Mouse (Mus musculus) natural killer cell, adult 2 months (primary cell): Measurements from ENCODE around the gene Gm37240.

Source experiments
- DNase-seq, 2 experiments: peaks; one replicate each; pipeline ENCODE4 v3.0.0; 2022; ENCODE audit warnings: low spot score in 2 of 2

Gene Gm37240

DNA sequence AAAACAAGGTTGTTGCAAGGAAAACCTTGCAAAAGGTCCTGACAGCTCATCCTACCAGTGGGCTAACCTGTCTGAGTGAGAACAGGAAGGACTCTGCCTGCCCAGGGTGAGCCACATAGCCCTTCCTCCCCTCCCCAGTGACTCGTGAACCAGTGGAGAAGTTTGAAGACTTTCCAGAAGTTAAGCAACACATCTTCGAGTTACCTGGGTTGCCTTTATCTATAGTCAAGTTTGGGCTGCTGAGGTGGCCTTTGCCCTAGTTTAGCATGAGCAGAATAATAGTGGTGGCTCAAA lies 252.2 kb downstream of the Gm37240 start:
- DNase-seq = no peak

DNA sequence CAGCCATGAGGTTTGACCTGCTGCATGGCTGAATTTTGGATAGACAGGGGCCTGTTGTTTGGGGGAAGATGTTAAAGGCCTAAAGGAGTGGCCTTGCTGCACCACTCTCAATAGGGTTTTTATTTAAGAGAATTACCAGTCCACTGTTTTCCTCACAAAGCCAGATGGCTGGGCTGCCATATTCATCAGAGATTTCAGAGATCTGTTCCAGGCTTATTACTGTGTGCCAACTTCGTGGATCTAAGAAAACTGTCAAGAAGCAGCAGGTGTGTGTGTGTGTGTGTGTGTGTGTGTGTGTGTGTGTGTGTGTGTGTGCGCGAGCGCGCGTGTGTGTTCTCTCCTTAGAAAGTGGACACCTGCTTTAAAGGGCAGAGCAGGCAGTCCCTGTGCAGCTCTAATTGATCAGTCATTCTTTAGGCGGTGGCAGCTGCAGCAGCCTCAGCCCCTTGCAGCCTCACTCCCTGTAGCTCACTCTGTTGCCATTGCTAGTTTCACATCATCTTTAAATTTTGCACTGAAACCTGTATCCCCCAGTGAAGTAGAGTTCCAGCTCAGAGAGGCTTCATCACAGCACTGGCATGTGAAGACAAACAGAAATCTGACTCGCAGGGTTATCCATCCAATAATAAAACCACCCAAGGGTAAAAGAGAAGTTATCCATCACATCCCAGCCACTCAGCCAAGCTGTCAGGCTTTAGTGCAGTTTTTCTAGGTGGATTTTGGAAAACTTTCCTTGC lies 252.8 kb downstream of the Gm37240 start:
- no peak for DNase-seq

DNA sequence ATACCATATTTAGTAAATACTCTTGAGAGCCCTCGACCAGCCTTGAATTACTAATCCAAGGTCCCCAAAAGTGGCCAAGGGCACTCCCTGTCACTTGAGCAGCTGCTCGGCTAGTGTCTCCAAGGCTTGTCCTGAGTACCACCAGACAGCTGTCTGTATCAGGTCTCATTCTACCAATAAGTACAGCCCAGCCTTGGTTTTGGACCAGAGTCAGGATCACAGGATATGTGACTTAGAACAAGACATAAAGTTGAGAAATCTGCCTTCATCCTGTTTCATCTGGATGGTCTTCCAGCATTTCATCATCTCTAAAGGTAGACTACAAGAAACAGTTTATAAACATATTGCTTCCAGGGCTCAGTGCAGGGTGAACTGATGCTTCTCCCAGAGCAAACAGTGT lies 253.6 kb downstream of the Gm37240 start:
- DNase-seq = no peak

DNA sequence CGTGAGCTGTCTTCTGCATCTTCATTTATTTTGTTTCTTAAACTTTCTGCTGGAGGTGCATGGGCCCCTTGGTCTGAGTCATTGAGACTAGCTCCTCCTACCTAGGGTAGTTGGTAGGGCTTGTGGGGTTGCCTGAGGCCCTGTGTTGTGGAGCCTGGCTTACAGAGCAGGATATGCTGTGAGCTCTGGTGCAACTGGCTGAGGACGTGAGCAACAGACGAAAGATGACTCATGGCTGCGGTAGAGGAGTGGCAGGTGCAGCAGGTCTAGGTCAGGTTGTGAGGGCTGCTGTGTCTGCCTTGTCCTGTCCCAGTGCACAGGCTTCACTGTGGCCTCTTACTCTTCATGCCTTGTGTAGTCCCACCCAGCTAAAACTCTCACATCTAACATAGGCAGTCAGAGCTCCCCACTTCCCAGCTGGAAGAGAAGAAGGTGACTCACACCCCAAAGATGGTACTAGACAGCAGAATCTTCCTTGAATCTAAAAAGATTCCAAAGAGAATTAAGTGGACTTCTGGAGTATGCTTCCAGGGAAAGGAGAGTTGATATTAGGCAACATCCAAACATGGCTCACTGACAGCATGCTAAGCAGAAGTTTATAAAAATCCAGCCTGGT lies 257.3 kb downstream of the Gm37240 start:
- no peak for DNase-seq

DNA sequence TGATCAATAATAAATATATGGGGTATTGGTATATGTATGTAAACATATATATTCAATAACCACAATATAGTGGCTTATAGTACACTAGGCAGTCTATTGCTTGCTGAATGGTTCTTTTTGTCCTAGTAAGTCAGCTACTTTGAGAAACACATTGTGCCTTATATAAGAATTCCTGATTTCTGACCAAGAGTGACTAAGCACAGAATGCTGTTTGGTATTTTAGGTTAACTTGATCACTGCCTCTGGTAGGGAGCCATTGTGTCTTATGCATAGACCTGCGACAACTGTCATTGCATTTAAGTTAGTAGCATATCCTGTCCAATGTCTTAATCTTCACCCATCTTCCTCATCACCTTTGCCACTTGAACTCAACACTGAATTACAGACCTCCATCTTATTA lies 267.6 kb downstream of the Gm37240 start:
- DNase-seq = no peak

DNA sequence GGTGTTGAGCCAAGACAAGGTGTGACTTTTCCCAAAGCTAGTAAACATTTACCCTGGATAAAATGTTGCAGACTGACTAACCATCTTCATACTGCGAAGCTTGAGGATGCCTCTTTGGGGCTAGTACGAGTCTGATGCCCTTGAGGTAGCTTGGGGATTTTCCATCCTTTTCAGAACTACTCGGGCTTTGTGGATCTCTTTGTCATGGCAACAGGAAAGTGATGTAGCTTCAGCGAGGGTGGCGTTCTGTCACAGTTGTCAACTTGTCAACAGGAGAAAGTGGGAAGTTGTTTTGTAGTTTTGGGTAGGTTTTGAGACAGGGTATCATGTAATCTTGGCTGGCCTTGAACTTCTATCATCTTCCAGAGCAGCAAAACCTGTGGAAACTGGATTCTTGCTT lies 268.0 kb downstream of the Gm37240 start:
- DNase-seq = no peak

DNA sequence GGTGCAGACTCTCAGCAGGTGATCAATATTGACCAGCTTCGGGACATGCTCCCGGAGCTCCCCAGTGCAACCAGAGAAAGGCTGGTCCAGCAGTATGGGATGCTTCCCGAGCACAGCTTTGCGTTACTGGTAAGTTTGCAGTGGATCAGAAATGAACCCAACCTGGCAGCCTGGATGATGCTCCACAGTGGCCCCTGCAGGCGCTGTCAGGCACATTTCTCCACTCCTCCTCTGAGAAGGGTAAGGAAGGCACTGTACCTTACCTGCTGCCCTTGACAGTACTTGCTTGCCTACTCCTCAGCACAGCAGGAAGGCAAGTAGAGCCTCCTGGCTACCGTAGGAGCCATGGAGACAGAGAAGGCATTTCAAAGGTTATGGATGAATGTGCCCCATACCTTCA lies 268.4 kb downstream of the Gm37240 start:
- DNase-seq = no peak

DNA sequence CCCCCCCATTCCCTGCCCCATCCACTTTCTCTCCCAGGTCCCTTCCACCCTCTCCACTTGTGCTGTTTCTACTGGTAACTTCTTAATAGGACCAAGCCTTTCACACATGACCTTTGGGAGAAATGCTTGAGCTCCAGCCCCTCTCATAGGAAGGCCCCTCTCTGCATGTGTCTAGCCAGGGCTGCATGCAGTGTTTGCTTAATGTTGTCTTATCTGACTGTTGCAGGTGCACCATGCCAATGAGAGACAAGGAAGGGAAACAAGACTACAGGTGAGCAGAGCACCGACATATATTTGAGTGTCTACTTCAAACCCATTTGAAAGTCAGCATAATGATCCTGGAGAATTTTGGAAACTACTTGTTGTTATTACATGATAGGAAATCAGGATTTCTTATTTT lies 270.9 kb downstream of the Gm37240 start:
- no peak for DNase-seq

DNA sequence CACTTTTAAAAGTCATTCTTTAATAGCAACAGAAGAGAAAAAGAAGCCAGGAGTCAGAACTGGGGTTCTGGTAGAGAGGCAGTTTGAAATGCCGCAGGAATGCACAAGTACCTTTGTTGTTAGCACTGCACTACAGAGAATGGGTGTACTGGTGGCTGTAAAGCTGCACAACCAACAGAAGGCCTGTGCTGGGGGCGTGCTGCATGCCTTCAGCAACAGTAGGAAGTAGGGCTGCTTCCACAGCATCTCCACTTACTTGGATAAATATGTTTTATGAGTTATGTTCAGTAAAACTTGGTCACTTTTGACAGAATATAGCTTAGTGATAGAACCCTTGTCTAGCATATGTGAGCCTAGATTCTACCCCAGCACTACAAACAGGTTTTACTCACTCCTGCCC lies 279.6 kb downstream of the Gm37240 start:
- DNase-seq = no peak

DNA sequence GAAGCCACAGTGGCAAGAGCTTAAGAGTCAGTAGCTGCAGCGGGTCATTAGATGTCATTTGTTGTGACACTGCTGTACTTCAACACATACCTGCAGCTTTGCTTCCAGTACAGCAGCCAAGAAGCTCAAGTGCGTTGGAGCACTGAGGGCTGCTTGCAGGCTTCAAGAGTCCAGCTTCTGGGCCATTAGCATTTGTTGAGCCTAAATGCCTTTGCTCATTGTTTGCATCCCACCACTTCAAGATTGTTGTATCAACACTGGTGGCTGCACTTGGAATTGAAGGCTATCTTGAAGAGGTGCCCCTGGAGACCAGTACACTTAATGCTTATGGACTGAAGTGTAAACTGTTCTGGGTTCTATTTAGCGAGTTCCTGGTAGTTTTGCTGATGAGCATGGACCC lies 280.4 kb downstream of the Gm37240 start:
- DNase-seq = no peak

DNA sequence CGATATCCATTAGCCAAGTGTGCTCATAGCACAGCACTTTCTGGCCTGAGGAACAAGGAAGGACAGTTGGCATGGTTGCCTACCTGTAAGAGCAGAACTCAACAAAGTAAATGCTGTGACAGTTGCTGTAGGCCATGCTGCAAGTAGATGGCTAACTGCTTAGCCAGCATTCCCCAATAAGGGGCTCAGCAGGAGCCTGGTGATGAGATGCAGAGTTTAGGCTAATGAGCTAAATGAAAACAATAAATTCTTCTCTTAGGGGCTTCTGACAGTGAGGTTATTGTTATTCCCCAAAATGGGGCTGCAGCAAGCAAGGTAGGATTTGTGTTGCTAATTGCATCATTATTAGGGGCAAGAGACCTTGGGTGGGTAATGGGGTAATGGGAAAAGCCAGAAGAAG lies 283.5 kb downstream of the Gm37240 start:
- DNase-seq = no peak

DNA sequence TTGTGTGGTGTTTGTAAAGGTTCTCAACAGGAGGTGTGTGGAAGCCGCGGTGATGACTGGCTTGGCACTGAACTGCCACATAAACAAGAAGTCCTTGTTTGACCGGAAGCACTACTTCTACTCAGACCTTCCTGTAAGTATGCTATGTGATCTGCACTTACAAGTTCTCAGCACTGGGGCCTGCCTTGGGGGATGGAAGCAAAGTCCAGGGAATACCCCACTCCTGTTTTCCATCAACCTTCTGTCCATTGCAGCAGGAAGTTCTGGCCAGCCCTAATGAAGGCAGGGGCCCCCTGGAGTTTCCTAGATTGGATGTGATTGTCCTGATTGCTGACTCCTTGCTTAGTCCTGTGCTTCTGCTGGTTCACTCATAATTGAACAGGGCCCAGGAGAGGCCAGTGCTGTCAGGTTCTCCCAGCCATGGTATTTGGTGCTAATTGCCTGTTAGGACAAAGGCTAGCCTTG lies 285.4 kb downstream of the Gm37240 start:
- DNase-seq = no peak

DNA sequence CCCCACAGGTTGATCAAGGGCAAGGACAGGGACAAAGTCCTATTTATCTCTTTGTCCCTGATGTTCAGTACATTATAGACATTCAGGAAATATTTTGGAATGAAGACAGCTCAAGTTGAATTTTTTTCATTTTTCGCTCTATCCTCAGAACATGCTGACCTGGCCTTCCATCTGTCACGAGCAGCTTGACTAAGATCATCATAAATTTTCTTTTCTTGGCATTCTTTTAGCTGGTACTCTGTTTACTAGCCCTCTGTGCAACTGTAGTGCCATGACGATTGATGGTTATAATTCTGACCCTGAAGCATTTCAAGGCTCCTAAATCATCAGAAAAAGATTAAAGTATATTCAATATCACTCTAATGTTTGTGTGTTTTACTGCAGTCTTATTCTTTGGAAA lies 287.8 kb downstream of the Gm37240 start:
- DNase-seq = no peak

DNA sequence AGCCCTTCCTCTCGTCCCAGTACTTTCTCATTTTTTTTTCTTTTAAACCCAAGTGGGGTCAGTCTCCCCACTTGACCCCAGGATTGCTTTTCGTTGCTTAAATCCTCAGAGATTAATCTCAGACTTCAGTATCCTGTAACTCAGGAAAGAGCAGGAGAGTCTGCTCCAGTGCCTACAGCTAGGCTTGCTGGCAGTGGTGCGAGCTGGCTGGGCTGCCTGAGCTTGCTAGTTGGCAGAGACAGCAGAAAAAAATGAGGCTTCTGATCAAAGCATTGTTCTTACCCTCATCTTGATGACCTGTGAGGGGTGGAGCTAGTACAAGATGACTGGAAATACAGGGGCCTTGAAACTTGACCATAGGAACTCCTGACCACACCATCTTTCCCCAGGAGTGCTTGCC lies 292.9 kb downstream of the Gm37240 start:
- no peak for DNase-seq

DNA sequence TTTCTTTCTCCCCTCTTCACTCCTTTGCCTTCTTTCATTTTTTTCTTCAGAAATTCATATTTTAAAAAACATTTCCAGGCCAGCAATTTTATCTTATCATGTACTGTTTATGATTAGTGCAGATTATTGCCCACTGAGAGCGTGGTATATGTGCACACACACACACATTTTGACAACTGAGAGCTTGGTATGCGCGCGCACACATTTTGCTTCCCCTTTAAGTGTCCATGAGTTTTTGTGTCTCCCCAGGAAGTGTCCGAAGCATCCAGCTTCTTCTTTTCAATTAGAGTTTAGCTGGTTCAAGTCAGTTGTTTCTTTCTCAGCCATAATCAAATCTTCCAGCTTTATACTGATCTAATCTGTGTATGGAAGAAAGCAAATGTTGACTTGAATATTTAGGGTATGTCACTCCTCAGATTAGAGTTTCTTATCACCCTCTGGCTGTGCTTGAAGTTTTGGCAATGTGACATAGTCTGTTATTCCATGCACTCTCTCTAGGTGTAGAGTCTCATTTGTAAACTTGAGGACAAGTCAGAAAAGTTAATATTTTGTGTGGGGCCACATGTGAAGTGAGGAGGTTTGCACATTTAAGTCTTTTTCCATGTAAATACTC lies 294.6 kb downstream of the Gm37240 start:
- DNase-seq = no peak

DNA sequence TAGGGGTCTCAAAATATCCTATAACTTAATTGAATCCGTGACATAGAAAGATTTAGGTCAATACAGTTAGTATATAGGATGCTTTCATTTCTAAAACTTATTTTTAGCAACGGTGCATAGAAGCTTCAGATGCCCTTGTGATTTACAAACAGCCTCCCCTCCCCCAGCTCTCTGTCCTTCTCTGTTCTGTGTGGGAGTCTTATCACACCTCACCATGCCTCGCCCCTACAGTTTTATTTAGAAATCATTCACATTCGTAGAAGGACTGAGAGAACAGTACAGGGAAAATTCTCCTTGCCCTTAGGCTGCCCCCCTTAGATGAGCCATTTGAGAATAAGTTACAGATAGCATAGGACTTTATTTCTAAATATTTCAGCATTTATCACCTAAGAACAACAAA lies 295.3 kb downstream of the Gm37240 start:
- no peak for DNase-seq

DNA sequence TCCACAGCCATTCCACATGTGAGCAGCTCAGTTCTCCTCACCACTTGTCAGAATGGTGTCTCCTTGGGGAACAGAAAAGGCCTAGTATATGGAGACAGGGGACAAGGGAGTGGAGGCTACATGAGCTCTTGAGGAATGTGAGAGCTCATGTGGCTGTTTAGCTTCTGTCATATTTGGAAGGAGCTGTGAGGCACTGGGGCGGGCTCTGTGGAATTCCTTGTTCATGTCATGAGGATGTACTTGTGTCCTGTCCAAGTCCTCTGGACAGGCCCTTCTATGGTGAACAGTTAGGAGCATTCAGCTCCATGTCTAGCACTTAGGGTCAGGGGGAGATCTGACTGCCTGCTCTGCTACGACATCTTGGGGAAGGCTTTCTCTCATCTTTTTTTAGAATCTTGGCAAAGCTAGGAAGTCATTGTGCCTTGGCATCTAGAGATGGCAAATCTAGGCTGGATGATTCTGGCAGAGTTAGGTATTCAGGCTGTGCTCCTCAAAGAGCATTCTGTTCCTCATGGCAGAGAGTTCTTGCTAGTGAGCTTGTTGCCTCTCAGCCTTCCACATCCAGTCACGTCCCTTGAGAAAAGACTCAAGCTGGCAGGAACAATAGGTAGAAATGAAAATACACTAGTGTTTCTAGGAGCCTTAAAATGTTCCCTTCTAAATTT lies 297.1 kb downstream of the Gm37240 start:
- no peak for DNase-seq

DNA sequence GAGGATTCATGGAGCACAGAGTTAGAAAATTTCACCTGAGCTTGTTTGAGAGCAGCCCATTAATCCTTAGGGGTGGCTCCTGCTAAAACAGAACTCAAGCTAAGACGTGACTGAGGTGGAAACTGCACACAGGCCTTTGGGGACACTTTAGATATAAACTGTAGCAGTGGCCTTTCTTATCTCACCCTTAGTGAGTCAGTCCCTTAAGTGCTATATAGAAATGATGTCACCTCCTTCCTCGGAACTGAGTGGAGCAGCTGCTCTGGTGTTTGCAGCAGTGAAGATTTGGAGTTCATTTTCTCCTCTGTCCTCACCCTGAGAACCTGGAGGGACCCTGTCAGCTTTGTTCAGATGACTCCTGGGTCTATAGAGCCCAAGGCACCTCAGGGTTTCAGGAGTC lies 298.6 kb downstream of the Gm37240 start:
- DNase-seq = no peak

DNA sequence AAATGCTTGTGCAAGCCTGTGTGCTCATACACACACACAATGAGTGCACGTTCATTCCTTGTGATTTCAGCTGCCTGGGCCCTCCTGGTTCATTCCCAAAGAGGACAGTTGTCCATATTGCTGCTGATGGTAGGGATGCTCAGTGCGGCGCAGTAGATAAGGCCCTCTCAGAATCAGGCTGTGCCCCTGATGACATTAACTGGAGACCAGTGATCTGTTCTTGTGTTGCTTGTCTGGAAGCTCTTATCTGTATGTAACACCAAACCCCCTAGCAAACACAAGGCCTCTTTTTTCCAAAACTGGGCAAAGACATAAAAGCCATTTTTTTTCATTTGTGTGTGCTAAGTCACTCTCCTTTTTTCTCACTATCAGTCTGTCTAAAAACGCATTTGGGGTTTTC lies 302.4 kb downstream of the Gm37240 start:
- no peak for DNase-seq

DNA sequence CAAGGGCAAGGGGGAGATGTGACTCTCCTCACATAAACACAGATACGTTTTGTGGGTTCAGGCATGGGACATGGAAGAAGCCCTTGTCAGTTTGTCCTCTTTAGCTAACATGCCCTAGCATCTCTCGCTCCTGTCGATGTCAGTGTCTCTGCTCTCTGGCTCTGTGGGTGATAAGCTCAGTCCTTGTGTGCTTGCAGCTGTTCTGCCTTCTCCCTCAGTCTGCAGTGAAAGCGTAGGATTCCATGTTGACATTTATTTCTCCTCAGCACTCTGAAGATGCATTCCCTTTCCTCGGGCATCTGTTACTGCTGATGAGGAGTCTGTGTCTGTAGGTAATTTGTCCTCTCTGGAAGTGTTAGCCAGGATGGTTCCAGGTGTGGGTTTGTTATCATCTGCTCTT lies 304.1 kb downstream of the Gm37240 start:
- no peak for DNase-seq

DNA sequence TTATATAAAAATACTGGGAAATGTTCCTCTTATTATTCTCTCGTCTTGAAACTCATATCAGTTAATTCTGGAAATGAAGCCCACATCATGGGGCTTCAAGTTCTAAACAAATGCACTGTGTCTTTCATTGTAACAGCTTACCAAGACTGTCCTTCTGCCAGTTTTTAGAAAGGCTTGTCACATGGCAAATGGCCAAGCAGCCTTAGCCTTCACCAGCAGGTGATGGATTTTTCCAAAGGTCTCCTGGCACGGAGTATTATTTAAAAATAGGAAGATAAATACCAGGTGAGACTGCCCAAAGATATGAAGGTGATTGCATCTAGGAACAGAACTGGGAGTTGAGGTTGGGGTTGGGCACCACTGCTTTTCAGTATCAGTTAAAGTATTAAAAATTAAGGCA lies 304.6 kb downstream of the Gm37240 start:
- DNase-seq = no peak

DNA sequence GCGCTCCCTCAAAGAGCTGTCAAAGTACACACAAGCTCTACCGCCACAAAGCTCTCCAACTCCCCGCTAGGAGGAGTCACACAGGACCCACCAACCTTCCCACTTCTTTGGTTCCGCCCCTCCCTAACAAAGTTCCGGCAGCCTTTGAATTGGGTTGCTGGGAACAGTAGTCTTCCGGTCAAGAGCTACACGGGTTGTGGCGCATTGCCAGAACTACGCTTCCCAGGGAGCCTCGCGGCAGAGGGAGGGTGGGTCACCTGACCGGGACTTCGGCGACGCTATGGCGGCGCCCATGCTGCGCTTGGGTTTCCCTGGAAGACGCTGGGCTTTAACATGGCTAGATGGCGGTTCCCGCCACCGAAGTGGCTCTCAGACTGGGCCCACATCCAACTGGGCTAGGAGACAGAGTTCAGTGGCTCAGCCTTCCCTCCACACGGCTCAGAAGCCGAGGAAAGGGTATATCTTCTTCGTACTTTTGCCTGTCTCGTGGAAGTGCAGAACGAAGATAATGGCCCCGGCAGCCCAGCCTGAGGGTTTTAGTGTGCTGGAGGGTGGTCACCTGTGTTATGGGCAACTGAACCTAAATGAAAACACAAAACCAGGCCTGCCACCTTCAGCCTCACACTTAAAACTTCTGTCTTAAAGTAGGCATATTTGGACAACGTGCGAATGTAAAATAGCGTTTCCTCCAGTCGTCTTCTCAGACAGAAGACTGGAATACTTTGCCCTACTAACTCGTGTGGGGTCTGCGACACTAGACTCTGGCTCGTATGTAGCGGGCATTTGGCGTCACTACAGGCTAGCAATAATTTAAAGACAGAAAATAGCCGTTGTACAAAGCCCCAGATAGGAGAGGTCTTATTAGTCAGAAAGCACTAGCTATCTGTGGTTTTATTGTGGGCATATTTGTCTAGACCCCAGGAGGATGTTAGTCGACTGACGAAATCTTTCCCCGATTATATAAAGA lies 313.2 kb downstream of the Gm37240 start, which contains the start of gene Gatb:
Gene Gatb (plus strand): TSS at position 256 of the 967 bp plus-strand sequence.
- peak; percentile 94 to 95 for DNase-seq
